Mouse (Mus musculus): ENCODE results near the gene Parp1.
"Not testable (repeated sequence)": the region's sequence is repeated elsewhere in the genome, so short reads cannot be mapped to it uniquely, and the experiment has no call there.

The Parp1 gene

GRCm38 (mm10) chr1:180561187-180561586 is 7.5 kb upstream of the Parp1 start:
- no peak for DNase-seq (ENCODE audit: low read depth)

- DNase-seq (ENCODE audit: low read depth): no peak
Measured at GRCm38 (mm10) chr1:180564885-180565284, 3.8 kb upstream of the Parp1 start.

GRCm38 (mm10) chr1:180567761-180568160 is 963 bp upstream of the Parp1 start:
- no peak for DNase-seq (ENCODE audit: low read depth)

GRCm38 (mm10) chr1:180568248-180568647 is 476 bp upstream of the Parp1 start:
- no peak for DNase-seq (ENCODE audit: low read depth)

GRCm38 (mm10) chr1:180569453-180569852 is 729 bp downstream of the Parp1 start:
- no peak for DNase-seq (ENCODE audit: low read depth)

GRCm38 (mm10) chr1:180570181-180570580 is 1.5 kb downstream of the Parp1 start:
- peak; percentile 75 for DNase-seq (ENCODE audit: low read depth)

GRCm38 (mm10) chr1:180571018-180571589 is 2.4 kb downstream of the Parp1 start:
- DNase-seq (ENCODE audit: low read depth): no peak

GRCm38 (mm10) chr1:180571721-180572120 is 3.0 kb downstream of the Parp1 start:
- not testable (repeated sequence) for DNase-seq (ENCODE audit: low read depth)

- DNase-seq (ENCODE audit: low read depth): no peak
Measured at GRCm38 (mm10) chr1:180572154-180572553, 3.4 kb downstream of the Parp1 start.

GRCm38 (mm10) chr1:180576524-180576923 is 7.8 kb downstream of the Parp1 start:
- no peak for DNase-seq (ENCODE audit: low read depth)

- DNase-seq (ENCODE audit: low read depth): no peak
Measured at GRCm38 (mm10) chr1:180577837-180578236, 9.1 kb downstream of the Parp1 start.

- DNase-seq (ENCODE audit: low read depth): no peak
Measured at GRCm38 (mm10) chr1:180587792-180588442, 19.2 kb downstream of the Parp1 start.

GRCm38 (mm10) chr1:180600578-180600977 is 31.9 kb downstream of the Parp1 start:
- DNase-seq (ENCODE audit: low read depth): no peak

GRCm38 (mm10) chr1:180601806-180602205 is 33.1 kb downstream of the Parp1 start:
- no peak for DNase-seq (ENCODE audit: low read depth)

- DNase-seq (ENCODE audit: low read depth): no peak
Measured at GRCm38 (mm10) chr1:180604579-180604978, 35.9 kb downstream of the Parp1 start.

GRCm38 (mm10) chr1:180606106-180606505 is 37.4 kb downstream of the Parp1 start:
- DNase-seq (ENCODE audit: low read depth): no peak

GRCm38 (mm10) chr1:180606796-180607577 is 38.3 kb downstream of the Parp1 start:
- DNase-seq (ENCODE audit: low read depth): no peak

GRCm38 (mm10) chr1:180607578-180607879 is 38.8 kb downstream of the Parp1 start:
- DNase-seq (ENCODE audit: low read depth): no peak

- not testable (repeated sequence) for DNase-seq (ENCODE audit: low read depth)
Measured at GRCm38 (mm10) chr1:180611842-180612241, 43.1 kb downstream of the Parp1 start.

- no peak for DNase-seq (ENCODE audit: low read depth)
Measured at GRCm38 (mm10) chr1:180616762-180617161, 48.0 kb downstream of the Parp1 start.

- no peak for DNase-seq (ENCODE audit: low read depth)
Measured at GRCm38 (mm10) chr1:180622389-180622788, 53.7 kb downstream of the Parp1 start.

GRCm38 (mm10) chr1:180623911-180624310 is 55.2 kb downstream of the Parp1 start:
- DNase-seq (ENCODE audit: low read depth): peak; percentile 23

- no peak for DNase-seq (ENCODE audit: low read depth)
Measured at GRCm38 (mm10) chr1:180626141-180626540, 57.4 kb downstream of the Parp1 start.

Data from c-Kit-positive CD71-positive TER-119-negative erythroid progenitor cells, embryonic 14.5 days (primary cell).